In genomic region chr2:72615869-72616268, GRCm38 (mm10) we compare ENCODE assay signal across 21 mouse cellular contexts.
"Had no signal": no experiment of that assay in that cellular context is flagged by ENCODE, and none has a peak within 500 bp of the region (broad histone marks: within the 10 kb centered on the region; RNA-seq: fewer than 3 reads in every experiment).

No protein-coding gene starts in this region.

- H3K9ac ChIP-seq: lung, embryonic 14.5 days; midbrain, embryonic 12.5 days; neural tube, embryonic 13.5 days; neural tube, embryonic 15.5 days; stomach, embryonic 15.5 days had no signal

- DNase-seq: lung, adult 18-20 months; lung, embryonic 14.5 days; lung, postnatal 10 days; lung, postnatal 36 days; midbrain, embryonic 14.5 days; retina, postnatal 1 day; right cerebral cortex, adult 18-20 months; right cerebral cortex, postnatal 25 days; right cerebral cortex, postnatal 4 days; thymus, adult 2 months; thymus, postnatal 25 days; thymus, postnatal 4 days had no signal

- H3K4me3 ChIP-seq: megakaryocyte, embryonic 14.5 days; midbrain, embryonic 12.5 days; myocyte; neural tube, embryonic 13.5 days; neural tube, embryonic 15.5 days; stomach, embryonic 15.5 days had no signal

- H3K27me3 ChIP-seq: neural tube, embryonic 15.5 days; stomach, embryonic 15.5 days had no signal

- H3K4me2 ChIP-seq: lung, embryonic 14.5 days; midbrain, embryonic 12.5 days; neural tube, embryonic 13.5 days; neural tube, embryonic 15.5 days; stomach, embryonic 15.5 days had no signal

- H3K36me3 ChIP-seq: midbrain, embryonic 12.5 days; neural tube, embryonic 13.5 days; neural tube, embryonic 15.5 days; stomach, embryonic 15.5 days had no signal

- H3K27ac ChIP-seq: macrophage; midbrain, embryonic 12.5 days; neural tube, embryonic 13.5 days; neural tube, embryonic 15.5 days; stomach, embryonic 15.5 days; stomach, postnatal 0 days had no signal

- ATAC-seq: midbrain, embryonic 16.5 days had no signal

- H3K9me3 ChIP-seq: midbrain, embryonic 12.5 days; neural tube, embryonic 13.5 days; neural tube, embryonic 15.5 days; stomach, embryonic 15.5 days had no signal
